Mouse (Mus musculus): ENCODE data around the gene Rab30. TPM values are rescaled to one million over a fixed set of nuclear protein-coding genes. Genes with fewer than 3 reads are reported as not detected.
A peak's percentile ranks its signal among the peaks of the same experiment; 100 is the strongest.

Gene Rab30
- total RNA-seq, 2 experiments from 2014 or later: 14.8 to 17.7 TPM

DNA sequence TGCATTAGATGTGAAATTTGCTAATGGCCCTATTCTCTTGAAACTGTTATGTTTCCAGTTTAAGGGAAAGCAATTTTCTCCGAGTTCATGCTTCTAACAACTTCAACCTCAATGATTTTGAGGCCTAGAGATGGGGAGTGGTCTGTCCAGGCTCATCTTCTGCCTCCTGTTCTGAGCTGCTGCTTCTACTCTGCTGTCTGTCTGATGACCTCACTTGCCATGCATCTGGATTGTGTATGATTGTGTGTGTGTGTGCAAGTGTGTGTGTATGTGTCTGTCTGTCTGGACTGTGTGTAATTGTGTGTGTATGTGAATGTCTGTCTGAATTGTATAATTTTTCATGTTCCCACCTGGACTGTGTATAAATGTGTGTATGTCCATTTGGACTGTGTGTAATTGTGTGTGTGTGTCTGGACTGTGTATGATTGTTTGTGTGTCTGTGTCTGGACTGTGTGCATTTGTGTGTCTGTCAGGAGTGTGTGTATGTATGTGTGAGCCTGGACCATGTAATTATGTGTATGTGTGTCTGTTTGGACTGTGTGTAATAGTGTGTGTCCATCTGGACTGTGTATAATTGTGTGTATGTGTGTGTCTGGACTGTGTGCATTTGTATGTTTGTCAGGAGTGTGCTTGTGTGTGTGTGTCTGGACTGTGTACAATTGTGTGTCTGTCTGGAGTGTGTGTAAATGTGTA, 81.2 kb downstream of the Rab30 start:
- intact Hi-C loops (cut with DNase I): loop anchor here (10.0 kb wide), 1 partner anchor 258 kb away; the partner anchor contains the start of gene Ccdc90b
- no peak for DNase-seq (ENCODE audit: low spot score)

DNA sequence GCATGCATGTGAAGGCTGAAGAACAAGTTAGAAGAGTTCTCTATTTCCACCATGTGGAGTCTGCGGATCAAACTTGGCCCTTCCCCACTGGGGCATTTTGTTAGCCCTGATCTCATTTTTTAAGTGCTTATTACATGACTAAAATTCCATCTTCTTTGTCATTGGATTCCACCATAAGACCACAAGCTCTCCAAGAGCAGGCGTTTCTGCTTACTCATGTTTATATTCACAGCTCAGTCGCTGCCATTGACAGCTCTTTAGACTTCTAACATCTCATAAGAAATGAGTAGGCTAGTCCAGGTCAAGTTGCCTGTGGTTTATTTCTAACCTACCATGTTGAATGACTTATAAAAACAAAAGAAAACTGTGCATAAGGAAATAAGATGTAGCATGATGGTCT, 84.8 kb downstream of the Rab30 start:
- intact Hi-C loops (cut with DNase I): loop anchor here (10.0 kb wide), 1 partner anchor 261 kb away; the partner anchor contains the start of gene Ccdc90b

DNA sequence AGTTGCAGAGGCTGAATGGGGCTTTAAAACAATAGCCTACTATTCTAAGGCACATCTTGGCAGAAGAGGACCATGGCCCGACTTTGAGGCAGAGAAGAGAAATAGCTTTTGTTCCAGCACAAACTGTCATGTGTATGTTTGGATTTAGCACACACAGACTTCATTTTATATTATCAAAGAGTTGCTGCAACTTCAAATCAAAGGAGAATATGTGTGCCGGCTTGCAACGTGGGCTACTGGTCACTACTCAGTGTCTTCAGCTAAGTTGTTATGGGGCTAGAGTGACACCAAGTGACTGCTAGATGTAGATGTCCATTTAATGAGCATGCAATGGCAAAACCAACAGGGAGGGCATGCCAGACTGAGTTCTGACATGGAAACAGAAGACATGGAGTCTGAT, 86.6 kb downstream of the Rab30 start:
- no peak for DNase-seq (ENCODE audit: low spot score)
- intact Hi-C loops (cut with DNase I): loop anchor here (2.0 to 10.0 kb wide), 2 partner anchors 197 to 263 kb away; partner anchors contain the start of gene Ccdc90b

More for the DNA sequence above, 84.8 kb downstream of the Rab30 start:
- DNase-seq (ENCODE audit: low spot score): no peak

DNA sequence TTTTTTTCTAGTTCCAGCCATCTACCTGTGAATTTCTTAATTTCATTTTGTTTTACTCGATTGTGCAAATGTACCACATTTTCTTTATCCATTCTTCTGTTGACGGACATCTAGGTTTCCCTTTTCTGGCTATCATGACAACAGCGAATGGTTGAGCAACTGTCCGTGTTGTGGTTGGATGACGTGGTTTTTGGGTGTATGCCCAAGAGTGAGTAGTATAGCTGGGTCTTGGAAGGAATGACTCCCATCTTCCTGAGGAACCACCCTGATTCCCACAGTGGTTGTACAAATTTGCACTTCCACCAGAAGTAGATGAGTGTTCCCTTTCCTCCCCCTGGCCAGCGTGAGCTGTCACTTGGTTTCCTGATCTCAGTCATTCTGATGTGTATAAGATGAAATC, 91.0 kb downstream of the Rab30 start:
- DNase-seq (ENCODE audit: low spot score): no peak
- intact Hi-C loops (cut with DNase I): loop anchor here (5.0 kb wide), 1 partner anchor 90 kb away; the partner anchor contains the start of gene Rab30

DNA sequence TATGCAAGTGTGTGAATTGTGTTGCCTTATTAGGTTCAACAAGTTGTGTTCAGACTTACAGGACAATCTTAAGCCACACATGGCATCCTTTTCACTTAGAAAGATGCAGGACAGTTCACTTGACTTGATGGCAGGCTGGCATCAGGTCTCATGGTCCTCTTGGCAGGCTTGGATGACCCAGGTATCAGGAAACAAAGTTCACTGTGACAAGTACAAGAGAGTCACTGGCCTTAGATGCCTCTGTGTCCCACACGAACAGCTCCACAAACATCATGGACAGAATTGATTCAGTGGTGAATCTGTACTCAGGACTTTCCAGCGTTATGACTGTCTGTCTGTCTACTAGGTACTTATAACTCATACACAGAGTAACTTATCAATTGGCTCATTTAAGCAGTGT, 93.0 kb downstream of the Rab30 start:
- DNase-seq (ENCODE audit: low spot score): no peak
- intact Hi-C loops (cut with DNase I): loop anchor here (5.0 kb wide), 1 partner anchor 92 kb away; the partner anchor contains the start of gene Rab30

DNA sequence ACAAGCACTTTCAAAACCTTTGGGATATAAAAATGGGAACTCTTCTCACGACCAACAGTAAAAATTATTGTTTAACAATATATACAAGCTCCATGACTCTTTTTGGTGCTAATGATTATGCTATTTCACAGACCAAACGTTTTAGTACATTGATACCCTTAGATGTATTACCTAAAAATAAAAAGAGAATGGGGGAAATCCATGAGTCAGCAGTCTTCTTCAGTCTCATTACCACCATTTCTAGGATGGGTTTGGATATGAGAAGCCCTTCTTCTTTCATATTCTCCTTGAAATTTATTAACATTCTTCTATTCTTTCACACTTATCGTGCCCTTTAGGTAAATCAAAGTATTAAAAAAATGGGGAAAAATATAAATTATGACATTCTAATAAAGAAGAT, 95.0 kb downstream of the Rab30 start:
- intact Hi-C loops (cut with DNase I): no loop called here
- no peak for DNase-seq (ENCODE audit: low spot score)

DNA sequence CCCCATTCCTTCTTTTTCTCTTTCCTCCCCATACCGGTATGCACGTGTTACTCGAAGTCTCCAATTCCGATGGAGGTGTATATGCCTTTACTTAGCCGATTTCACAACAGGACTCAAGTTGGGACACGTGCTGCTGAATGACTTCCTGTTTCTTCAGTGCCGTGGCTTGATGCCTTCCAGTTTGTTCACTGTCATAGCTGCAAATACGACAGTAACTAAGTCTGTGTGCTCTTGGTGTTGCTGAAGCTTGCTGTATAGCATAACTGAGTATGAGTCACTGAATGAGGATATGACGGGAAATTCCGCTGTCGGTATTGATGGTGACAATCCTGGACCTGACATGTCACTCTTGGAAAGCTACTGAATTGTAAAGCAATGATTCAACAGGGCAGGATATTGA, 95.8 kb downstream of the Rab30 start:
- no peak for DNase-seq (ENCODE audit: low spot score)
- intact Hi-C loops (cut with DNase I): no loop called here

DNA sequence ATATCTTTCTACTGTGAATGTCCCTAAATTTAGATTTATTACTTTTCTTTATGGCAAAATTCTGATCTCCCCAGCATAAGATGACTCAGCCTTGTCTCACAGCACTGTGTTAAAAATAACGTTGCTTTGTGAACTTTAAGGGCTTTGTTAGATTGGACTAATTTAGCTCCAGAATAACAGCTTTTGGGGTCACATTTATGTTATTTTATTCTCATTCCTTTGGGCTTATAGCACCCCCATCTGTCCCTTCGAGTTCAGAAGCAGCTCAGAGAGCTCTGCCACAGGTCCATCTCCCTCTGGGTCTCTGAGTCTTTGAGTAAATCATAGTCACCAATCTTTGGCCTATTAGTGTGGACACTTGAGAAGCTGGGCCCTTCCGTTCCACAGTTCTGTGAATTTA, 96.5 kb downstream of the Rab30 start:
- intact Hi-C loops (cut with DNase I): no loop called here

DNA sequence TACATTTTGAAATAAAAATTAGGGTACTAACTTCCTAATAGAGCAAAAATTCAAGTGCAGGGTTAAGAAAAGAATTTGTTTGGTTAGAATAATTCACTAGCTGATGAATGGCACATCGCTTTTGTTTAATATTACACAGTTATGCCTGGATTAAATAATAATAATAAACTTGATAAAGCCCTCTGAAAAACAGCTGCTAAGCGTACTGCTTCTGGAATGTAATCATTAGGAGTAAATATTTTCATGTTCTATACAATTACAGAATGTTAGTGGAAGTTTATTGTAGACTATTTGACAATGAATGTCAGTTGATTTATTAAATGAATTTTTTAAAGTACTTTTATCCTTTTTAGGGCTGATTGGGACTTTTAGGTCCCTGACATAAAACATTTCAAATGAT, 100.9 kb downstream of the Rab30 start:
- intact Hi-C loops (cut with DNase I): no loop called here
- no peak for DNase-seq (ENCODE audit: low spot score)

More for the DNA sequence above, 96.5 kb downstream of the Rab30 start:
- DNase-seq (ENCODE audit: low spot score): no peak

DNA sequence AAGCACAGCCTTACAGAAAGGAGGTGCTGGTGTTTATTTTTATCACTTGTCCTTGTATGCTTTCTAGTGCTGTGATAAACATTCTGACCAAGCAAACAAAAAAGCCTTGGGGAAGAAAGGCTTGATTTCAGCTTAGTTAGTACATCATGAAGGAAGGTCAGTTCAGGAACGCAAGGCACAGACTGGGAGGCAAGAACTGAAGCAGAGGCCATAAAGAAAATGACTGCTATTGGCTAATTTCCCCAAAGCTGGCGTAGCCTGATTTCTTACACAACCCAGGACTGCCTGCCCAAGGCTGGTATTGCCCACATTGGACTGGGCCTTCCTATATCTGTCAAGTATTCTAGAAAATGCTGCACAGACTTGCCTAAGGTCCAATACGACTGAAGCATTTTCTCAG, 106.8 kb downstream of the Rab30 start:
- DNase-seq (ENCODE audit: low spot score): no peak
- intact Hi-C loops (cut with DNase I): no loop called here

DNA sequence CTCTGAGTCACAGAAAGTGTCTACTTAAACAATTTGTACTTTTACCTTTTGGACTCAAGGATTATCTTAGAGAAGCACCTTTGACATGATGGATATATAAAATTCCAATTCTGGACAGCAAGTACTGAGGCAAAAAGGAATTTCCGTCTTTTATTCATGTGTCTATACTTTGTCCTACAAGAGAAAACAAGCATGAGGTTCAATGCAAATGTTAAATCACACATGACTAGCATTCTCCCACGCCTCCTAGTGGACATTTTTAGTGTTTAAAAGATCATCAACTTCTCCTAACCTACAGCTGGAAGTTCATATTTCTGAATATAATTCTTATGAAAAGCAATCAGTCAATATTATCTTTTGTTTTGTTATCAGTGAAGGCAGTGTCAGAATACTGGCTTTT, 125.1 kb downstream of the Rab30 start:
- DNase-seq (ENCODE audit: low spot score): no peak
- intact Hi-C loops (cut with DNase I): loop anchor here (2.0 to 10.0 kb wide), 3 partner anchors 194 to 762 kb away; no protein-coding TSS in a partner anchor

DNA sequence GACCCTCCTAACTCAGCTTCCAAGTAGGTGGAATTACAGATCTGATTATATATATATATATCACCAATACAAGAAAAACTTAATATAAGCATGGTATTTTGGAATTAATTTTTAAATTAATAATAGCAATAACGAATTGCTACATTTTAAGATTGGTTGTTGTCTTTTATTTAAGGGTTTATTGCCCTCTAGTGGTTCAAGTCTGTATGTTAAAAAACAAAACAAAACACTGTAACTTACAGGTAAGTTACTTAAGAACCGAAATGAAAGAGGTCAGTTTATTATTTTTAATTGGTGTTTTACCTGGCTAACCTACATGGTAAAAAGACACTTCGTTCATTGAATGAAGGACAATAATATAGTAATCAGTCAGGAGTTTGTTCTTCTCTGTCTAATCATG, 128.8 kb downstream of the Rab30 start:
- no peak for DNase-seq (ENCODE audit: low spot score)
- intact Hi-C loops (cut with DNase I): loop anchor here (5.0 kb wide), 1 partner anchor 212 kb away; no protein-coding TSS in a partner anchor

DNA sequence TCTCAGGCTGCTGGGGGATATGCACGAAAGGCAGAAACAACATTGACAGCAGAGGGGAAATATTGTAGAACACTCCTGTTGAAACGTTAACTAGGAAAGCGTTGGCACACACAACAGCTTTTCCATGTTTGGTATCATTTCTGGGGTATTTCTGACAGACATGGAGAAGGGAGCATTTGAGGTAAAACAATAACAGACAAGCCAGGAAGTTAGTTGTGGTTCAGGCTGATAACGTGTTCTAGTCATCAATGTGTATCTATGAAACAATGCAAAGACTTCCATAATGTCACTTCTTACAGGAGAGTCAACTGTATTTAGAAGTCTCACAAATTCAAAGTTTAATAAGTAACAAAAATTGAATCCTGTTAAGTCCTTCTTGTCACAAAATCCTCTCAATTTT, 130.2 kb downstream of the Rab30 start:
- intact Hi-C loops (cut with DNase I): loop anchor here (5.0 kb wide), 1 partner anchor 211 kb away; no protein-coding TSS in a partner anchor
- DNase-seq (ENCODE audit: low spot score): no peak

DNA sequence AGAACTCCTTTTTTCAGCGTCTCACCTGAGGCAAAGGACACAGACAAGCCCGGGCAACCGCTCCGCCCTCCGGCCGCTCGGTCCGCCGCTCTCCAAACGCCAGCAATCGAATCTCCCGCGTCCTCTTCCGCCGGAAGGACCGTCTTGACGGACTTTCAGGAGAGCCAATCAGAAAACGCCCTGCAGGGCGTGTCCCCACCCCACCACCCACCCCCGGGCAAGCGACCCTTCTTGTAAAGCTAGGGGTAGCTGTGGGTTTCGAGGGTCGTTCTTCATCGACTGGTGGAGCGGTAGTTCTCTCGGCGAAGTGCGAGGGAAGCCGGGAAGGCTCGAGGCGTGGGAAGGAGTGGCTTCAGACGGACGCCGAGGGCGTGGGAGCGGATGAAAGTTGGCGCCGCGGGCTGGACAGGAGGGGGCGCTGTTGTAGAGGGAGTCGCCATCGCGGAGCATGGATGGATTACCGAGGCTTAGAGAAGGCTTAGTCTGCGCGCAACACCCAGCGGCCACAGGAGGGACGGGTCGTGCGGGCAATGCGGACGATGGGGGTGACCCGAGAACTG, 132.8 kb downstream of the Rab30 start, which contains the start of the genes Ddias and Prcp:
Ddias (minus strand) TSS at position 132 of the 560 bp plus-strand sequence.
Prcp (plus strand) TSS at position 355 of the 560 bp plus-strand sequence.
- DNase-seq (ENCODE audit: low spot score): peak; percentile 84
- intact Hi-C loops (cut with DNase I): loop anchor here (1.0 to 5.0 kb wide), 5 partner anchors 19 to 208 kb away; no protein-coding TSS in a partner anchor

DNA sequence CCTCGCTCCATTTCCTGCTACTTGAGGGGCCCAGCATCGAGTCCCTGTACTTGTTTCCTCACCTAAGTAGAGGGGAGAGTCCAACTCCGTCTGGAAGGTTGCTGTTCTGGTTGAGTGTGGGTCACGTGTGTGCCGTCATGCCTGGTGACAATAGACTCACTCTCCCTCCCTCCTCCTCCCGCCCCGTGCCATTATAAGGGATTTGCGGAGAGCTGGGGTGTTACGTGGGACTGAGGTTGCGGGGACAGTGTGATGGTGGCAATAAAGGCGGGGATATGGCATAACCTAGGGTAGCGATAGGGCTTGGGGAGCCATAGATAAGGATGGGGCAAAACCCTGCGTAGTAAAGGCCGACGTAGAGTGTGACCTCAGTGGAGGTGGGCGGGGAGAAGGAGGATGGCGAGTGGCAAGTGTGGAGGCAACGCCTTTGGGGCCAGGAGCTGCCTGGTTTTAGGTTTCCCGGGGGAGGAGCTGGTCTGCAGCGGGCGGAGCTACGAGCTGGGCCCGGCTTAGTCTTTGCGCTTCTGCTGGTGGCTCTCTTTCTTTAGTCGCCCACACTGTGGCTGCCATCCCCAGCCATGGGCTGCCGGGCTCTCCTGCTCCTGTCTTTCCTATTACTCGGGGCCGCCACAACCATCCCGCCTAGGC, 133.5 kb downstream of the Rab30 start:
- intact Hi-C loops (cut with DNase I): loop anchor here (1.0 to 5.0 kb wide), 6 partner anchors 18 to 222 kb away; no protein-coding TSS in a partner anchor
- DNase-seq (ENCODE audit: low spot score): peak; percentile 88

DNA sequence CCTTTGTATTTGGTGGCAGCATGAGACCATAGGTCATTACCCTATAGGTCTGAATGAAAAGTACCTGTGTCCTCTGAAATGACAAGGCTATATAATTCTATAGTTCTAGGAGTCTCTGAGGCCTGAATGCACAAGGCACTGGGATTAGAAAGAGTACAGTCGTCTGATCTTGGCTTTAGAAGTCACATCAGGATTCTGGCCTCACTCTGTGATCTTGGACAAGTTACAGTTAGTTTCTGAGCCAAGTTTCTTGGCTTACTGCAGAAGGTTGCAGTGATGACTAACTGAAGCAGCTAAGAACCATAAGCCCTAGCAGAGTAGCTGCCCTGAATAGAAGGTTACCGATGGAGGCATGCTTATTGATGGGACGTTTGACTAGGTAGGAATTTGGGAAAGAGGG, 134.7 kb downstream of the Rab30 start:
- intact Hi-C loops (cut with DNase I): loop anchor here (5.0 kb wide), 1 partner anchor 221 kb away; no protein-coding TSS in a partner anchor
- DNase-seq (ENCODE audit: low spot score): no peak

DNA sequence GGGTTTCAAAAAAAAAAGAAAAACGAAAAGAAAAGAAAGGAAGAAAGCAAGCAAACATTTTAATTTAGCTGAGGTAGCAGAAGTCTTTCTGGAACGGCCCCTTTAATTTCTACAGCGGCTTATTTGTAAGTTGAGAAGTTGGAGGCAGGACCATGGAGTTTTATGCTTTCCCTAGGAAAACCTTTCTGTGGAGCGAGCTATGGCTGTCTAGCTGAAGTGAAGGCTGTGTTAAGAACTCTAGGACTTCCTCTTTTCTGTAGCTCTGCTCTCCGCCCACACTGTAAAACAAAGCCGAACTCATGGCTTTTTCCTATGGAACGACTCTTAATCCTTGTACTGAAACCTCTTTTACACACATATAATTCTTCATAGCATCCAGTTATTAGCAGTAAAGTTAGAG, 135.1 kb downstream of the Rab30 start:
- DNase-seq (ENCODE audit: low spot score): no peak

DNA sequence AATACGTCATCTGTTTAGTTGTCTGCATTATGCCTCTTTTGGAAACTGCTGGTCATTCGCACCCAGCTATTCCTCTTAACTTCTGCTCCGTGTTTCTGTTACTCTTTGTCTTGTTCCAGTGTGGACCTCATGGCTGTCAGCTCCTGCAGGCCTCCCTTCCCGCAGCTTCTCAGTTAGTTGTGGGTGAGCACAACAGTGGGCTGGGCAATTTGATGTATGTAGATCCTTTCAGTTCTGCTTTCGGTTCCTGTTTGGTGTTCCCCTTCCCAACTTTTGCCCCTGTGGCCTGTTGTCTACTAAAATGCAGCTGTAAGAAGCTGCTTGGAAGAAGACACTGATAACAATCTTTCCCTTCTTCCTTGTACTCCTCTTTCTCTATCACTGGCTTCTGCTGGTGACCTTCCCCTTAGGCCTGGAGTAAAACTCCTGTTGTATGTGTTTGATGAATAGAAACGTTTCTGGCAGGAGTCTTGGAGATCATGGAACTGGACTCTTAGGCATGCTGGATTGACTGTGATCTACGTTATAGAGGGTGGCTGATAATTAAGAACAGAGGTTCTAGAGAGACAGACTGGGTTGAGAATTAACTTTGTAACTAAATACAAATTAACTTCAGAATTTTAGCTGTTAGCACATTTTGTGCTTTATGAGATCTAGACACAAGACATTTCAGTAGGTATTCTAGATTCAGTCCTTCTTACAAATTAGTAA, 137.3 kb downstream of the Rab30 start:
- intact Hi-C loops (cut with DNase I): loop anchor here (5.0 kb wide), 1 partner anchor 219 kb away; no protein-coding TSS in a partner anchor
- peak; percentile 13 for DNase-seq (ENCODE audit: low spot score)

More for the DNA sequence above, 135.1 kb downstream of the Rab30 start:
- intact Hi-C loops (cut with DNase I): loop anchor here (5.0 kb wide), 1 partner anchor 221 kb away; no protein-coding TSS in a partner anchor

DNA sequence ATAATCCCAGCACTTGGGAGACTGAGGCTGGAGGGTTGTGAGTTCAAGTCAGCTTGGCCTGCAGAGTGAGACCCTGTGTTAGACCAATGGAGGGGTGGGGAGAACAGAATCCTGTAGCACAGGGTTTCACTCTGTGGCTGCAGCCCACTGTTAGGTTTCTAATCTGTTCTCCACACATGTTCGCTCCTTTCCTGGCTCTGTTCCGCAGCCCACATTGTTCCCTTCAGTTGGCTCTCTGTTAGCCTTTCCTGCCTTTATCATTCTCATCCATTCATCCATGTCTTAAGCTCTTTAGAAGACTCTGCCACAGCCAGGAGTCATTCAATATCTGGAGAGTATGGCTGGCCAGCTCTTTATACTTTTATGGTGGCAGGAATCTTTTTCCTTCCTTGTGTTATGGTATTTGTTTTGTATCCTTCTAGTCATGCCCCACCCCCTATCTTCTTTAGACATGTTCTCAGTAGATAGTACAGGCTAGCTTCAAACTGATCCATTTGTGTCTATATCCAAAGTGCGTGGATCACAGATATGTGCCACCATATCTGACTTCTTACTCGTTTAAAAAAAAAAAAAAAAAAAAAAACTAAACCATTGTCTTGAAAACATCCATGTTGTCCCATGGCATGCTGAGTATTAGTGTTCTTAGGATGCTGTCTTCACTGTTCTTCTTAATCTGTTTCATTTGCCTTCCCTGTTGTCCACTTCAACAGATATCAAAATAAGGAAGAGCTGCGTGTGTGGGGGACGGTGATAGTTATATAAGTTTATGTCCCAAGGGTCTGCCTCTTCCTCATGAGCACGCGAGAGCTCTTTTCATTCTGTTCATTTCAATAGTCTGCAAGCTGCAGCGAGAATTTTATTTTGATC, 142.7 kb downstream of the Rab30 start:
- no peak for DNase-seq (ENCODE audit: low spot score)
- intact Hi-C loops (cut with DNase I): no loop called here

Data from heart, postnatal 25 days (tissue).